ENCODE assay signal across 10 mouse cellular contexts in the genomic region with DNA sequence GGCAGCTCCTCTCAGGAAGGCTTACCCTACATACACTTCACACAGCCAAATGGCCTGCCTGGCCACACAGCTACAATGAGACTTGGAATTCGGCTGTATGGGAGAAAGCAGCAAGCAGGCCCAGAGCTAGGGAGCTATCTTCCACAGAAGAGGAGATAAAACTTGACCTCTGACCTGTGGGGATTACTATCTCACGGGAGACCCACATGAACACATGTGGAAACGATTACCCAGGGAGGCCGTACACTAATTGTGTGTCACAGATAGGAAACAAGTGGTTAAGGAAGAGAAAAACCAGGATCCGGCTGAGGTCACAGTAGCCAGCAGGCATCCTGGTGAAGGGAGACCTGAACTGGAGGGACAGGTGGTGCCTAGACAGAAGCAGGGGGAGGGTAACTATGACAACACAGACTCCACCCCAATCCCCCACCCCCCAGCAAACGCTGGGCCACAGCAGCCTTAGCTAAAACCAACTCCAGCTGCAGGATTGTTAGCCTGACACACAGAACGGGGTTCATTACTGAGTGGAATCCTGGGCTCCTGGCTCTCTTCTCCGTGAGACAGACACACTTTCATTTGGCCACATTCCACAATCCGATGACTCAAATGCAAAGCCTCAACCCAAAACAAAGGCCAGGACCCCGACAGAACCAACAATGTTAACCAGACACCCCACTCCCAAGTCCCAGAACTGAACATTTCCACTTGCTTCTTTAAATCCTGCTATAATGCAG. TPM values are rescaled to one million over a fixed set of nuclear protein-coding genes. Genes with fewer than 3 reads are reported as not detected.
DNase-seq lines count a peak whose midpoint lies in the region; ATAC-seq lines count a peak whose summit lies in the region.
"Had no signal": no experiment of that assay in that cellular context is flagged by ENCODE, and none has a peak within 500 bp of the region (broad histone marks: within the 10 kb centered on the region; RNA-seq: fewer than 3 reads in every experiment).

No protein-coding gene starts in this region.

- no peak overlapping the region for H3K27ac ChIP-seq in midbrain, embryonic 11.5 days (ENCODE audit: low read depth, low read length)
- H3K27ac ChIP-seq in midbrain, embryonic 16.5 days (ENCODE audit: low read length) = no peak overlapping the region; the same call in 1 of the 2 replicates
- peak overlapping the region; percentile 40; the same call in 1 of the 2 replicates for H3K27ac ChIP-seq in hindbrain, embryonic 13.5 days
- H3K27ac ChIP-seq in midbrain, embryonic 15.5 days = no peak overlapping the region

- no peaks in the 10 kb centered on the region for H3K27me3 ChIP-seq in midbrain, embryonic 11.5 days (ENCODE audit: control insufficient read depth, insufficient read depth, low read length)
- H3K27me3 ChIP-seq in midbrain, embryonic 16.5 days (ENCODE audit: control insufficient read depth, insufficient read depth, low read depth, low read length) = no peaks in the 10 kb centered on the region
- peaks cover 17% of the 10 kb centered on the region for H3K27me3 ChIP-seq in hindbrain, embryonic 13.5 days
- H3K27me3 ChIP-seq in midbrain, embryonic 15.5 days (replicated peaks) = no peaks in the 10 kb centered on the region

- no peak overlapping the region for H3K4me2 ChIP-seq in midbrain, embryonic 11.5 days
- H3K4me2 ChIP-seq in midbrain, embryonic 16.5 days (ENCODE audit: low read length) = no peak overlapping the region
- no peak overlapping the region for H3K4me2 ChIP-seq in hindbrain, embryonic 13.5 days
- H3K4me2 ChIP-seq in midbrain, embryonic 15.5 days = no peak overlapping the region

- H3K4me1 ChIP-seq in midbrain, embryonic 11.5 days (ENCODE audit: control insufficient read depth, insufficient read depth, low read length) = peaks cover 52% of the 10 kb centered on the region
- peaks cover 30% of the 10 kb centered on the region for H3K4me1 ChIP-seq in midbrain, embryonic 16.5 days (ENCODE audit: control insufficient read depth, insufficient read depth, low read length)
- H3K4me1 ChIP-seq in hindbrain, embryonic 13.5 days (replicated peaks) = peaks cover 73% of the 10 kb centered on the region
- peaks cover 49% of the 10 kb centered on the region for H3K4me1 ChIP-seq in midbrain, embryonic 15.5 days

- H3K36me3 ChIP-seq in midbrain, embryonic 11.5 days (ENCODE audit: control insufficient read depth, insufficient read depth, low read length) = no peaks in the 10 kb centered on the region
- no peaks in the 10 kb centered on the region for H3K36me3 ChIP-seq in midbrain, embryonic 16.5 days (ENCODE audit: control insufficient read depth, insufficient read depth, low read length)
- H3K36me3 ChIP-seq in hindbrain, embryonic 13.5 days = no peaks in the 10 kb centered on the region
- no peaks in the 10 kb centered on the region for H3K36me3 ChIP-seq in midbrain, embryonic 15.5 days (replicated peaks)

- 13% methylated on average over 10 of the region's 10 CpGs for WGBS in midbrain, embryonic 11.5 days
- WGBS in midbrain, embryonic 16.5 days = 19% methylated on average over 10 of the region's 10 CpGs
- 36% methylated on average over 10 of the region's 10 CpGs for WGBS in hindbrain, embryonic 13.5 days
- WGBS in midbrain, embryonic 15.5 days = 16% methylated on average over 10 of the region's 10 CpGs

- no peaks in the 10 kb centered on the region for H3K9me3 ChIP-seq in midbrain, embryonic 11.5 days (ENCODE audit: control insufficient read depth, low read length)
- no peaks in the 10 kb centered on the region for H3K9me3 ChIP-seq in midbrain, embryonic 16.5 days (replicated peaks; ENCODE audit: control insufficient read depth, low read length, poor library complexity, severe bottlenecking)
- no peaks in the 10 kb centered on the region for H3K9me3 ChIP-seq in hindbrain, embryonic 13.5 days
- no peaks in the 10 kb centered on the region for H3K9me3 ChIP-seq in midbrain, embryonic 15.5 days

- peak; percentile 12; the same call in 1 of the 2 replicates for ATAC-seq in midbrain, embryonic 11.5 days (ENCODE audit: low FRiP score)
- no peak for ATAC-seq in midbrain, embryonic 16.5 days
- ATAC-seq in hindbrain, embryonic 13.5 days (ENCODE audit: low FRiP score) = no peak
- ATAC-seq in midbrain, embryonic 15.5 days (replicated peaks) = 0 out of 2 replicates have a peak, but pooled peaks have one; percentile 19

- no peak overlapping the region for H3K4me3 ChIP-seq in midbrain, embryonic 11.5 days (ENCODE audit: low read depth, low read length)
- H3K4me3 ChIP-seq in midbrain, embryonic 16.5 days (ENCODE audit: low read depth, low read length) = no peak overlapping the region
- H3K4me3 ChIP-seq in hindbrain, embryonic 13.5 days = no peak overlapping the region
- no peak overlapping the region for H3K4me3 ChIP-seq in midbrain, embryonic 15.5 days

- H3K9ac ChIP-seq in midbrain, embryonic 11.5 days (ENCODE audit: low read length) = no peak overlapping the region
- no peak overlapping the region for H3K9ac ChIP-seq in midbrain, embryonic 16.5 days (ENCODE audit: low read depth, low read length)
- peak overlapping the region; percentile 9; the same call in 1 of the 2 replicates for H3K9ac ChIP-seq in hindbrain, embryonic 13.5 days
- no peak overlapping the region for H3K9ac ChIP-seq in midbrain, embryonic 15.5 days

- DNase-seq in midbrain, embryonic 11.5 days (ENCODE audit: low spot score, missing footprints) = no peak
- DNase-seq in embryo, embryonic 10.5 days (ENCODE audit: low spot score) = peak; percentile 79
- DNase-seq in natural killer cell, adult 2 months (ENCODE audit: low spot score in 2 of 2) = no peak
- DNase-seq in layer of hippocampus, postnatal 10 days (ENCODE audit: low spot score in 2 of 2) = no peak
- no peak for DNase-seq in adrenal gland, postnatal 25 days
- DNase-seq: kidney, adult 11 months; thymus, postnatal 14 days had no signal

RNA-seq across cellular contexts. Expression of gene Ccdc88c, which starts 30.9 kb away (rescaled TPM):
- 11.0 TPM in 2 replicates for polyA plus RNA-seq in midbrain, embryonic 11.5 days (2014; fragmentation: Nextera tagmentation; extraction: Ambion mirVana)
- polyA plus RNA-seq in midbrain, embryonic 16.5 days (2015; fragmentation: Nextera tagmentation; extraction: Ambion mirVana) = 12.0 and 12.5 TPM in 2 replicates
- 12.9 and 13.8 TPM in 2 replicates for polyA plus RNA-seq in hindbrain, embryonic 13.5 days (2015; fragmentation: Nextera tagmentation; extraction: Ambion mirVana)
- 14.6 and 15.8 TPM in 2 replicates for polyA plus RNA-seq in midbrain, embryonic 15.5 days (2015; fragmentation: Nextera tagmentation; extraction: Ambion mirVana)
- total RNA-seq in layer of hippocampus, postnatal 10 days (2021) = 10 to 100 TPM; 43.0 to 49.7 TPM
- total RNA-seq in adrenal gland, postnatal 25 days (2021) = 2.3 and 4.6 TPM in 2 replicates

Comparison
In these comparisons a context has a peak if more than half of its experiments do, and no peak if none do; other contexts are left out.
1. ATAC-seq: peak in midbrain, embryonic 11.5 days (single experiment) and midbrain, embryonic 15.5 days (single experiment); none in midbrain, embryonic 16.5 days (single experiment) and hindbrain, embryonic 13.5 days (single experiment).